Mouse (Mus musculus) heart, embryonic 15.5 days (tissue): ENCODE measurements around the gene Peli3. TPM values are rescaled to one million over a fixed set of nuclear protein-coding genes. Genes with fewer than 3 reads are reported as not detected.
A peak's percentile ranks its signal among the peaks of the same experiment; 100 is the strongest.

Experiments used
- ATAC-seq: fragments of 200-750 bp; cut with Nextera tagmentation; replicated peaks from 2 replicates; pipeline ENCODE4 v1.8.0; 2017; ENCODE audit warnings: low read depth, moderate TSS enrichment; ENCODE audit not compliant: insufficient number of reproducible peaks, insufficient read depth, low FRiP score
- H3K27ac ChIP-seq: fragments of 300-500 bp; sonication (generic); 2 replicates; pipeline ENCODE4 v1.5.1; 2015; ENCODE audit warnings: mild to moderate bottlenecking, inconsistent platforms
- H3K27me3 ChIP-seq: fragments of 300-500 bp; sonication (generic); 2 replicates; pipeline ENCODE4 v1.6.1; 2015; ENCODE audit warnings: inconsistent platforms
- H3K36me3 ChIP-seq: fragments of 300-500 bp; sonication (generic); 2 replicates; pipeline ENCODE4 v1.6.1; 2015; ENCODE audit warnings: mild to moderate bottlenecking, inconsistent platforms
- H3K4me1 ChIP-seq: fragments of 300-500 bp; sonication (generic); replicated peaks from 2 replicates; pipeline ENCODE4 v1.6.1; 2015; ENCODE audit warnings: inconsistent platforms
- H3K4me2 ChIP-seq: fragments of 300-500 bp; sonication (generic); 2 replicates; pipeline ENCODE4 v1.6.1; 2015; ENCODE audit warnings: inconsistent platforms, mild to moderate bottlenecking, moderate library complexity
- H3K4me3 ChIP-seq: fragments of 300-500 bp; sonication (generic); 2 replicates; pipeline ENCODE4 v1.5.1; 2015; ENCODE audit warnings: mild to moderate bottlenecking, inconsistent platforms
- H3K9ac ChIP-seq: fragments of 300-500 bp; sonication (generic); 2 replicates; pipeline ENCODE4 v1.6.1; 2015; ENCODE audit warnings: mild to moderate bottlenecking, inconsistent platforms
- H3K9me3 ChIP-seq: fragments of 300-500 bp; sonication (generic); replicated peaks from 2 replicates; pipeline ENCODE4 v1.6.1; 2016; ENCODE audit warnings: inconsistent platforms
- WGBS: fragments of 180-500 bp; shearing (Covaris S2); methylation state at CpG from one replicate; pipeline ENCODE4 v1.1.7; 2015; ENCODE audit warnings: mixed read lengths; 5-methylcytosine and 5-hydroxymethylcytosine counted together
- polyA plus RNA-seq: library from polyadenylated mRNA; unstranded; fragments of >200 nt; fragmentation: Nextera tagmentation; extraction: Ambion mirVana; gene quantifications from 2 replicates; pipeline ENCODE4 v1.2.1, GENCODE M21; 2015

Peli3 gene
- polyA plus RNA-seq, 1 experiment from 2014 or later = 0.38 TPM

DNA sequence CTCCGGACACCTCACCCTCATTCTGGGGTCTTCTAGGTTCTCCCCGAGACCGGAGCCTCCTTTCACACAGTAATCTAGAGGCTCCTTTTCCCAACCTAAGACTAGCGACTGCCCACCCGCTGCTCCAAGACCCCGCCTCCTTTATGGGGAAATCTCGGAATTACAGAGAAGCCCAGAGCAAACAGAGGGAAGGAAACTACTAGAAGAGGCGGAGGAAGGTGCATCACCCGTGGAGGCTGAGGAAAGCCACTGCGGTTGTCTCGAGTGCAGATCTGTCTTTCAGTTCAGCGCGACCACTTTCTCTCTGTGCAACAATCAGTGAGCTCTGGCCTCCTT is 294 bp upstream of the Peli3 start:
- 8% methylated on average over 13 of the region's 13 CpGs for WGBS
- no peaks in the 10 kb centered on the region for H3K36me3 ChIP-seq
- ATAC-seq = no peak
- peak overlapping the region; percentile 98 for H3K4me2 ChIP-seq
- H3K9ac ChIP-seq = peak overlapping the region; percentile 30
- peaks cover 25% of the 10 kb centered on the region for H3K27me3 ChIP-seq
- H3K9me3 ChIP-seq = no peaks in the 10 kb centered on the region
- no peak overlapping the region for H3K27ac ChIP-seq
- H3K4me3 ChIP-seq = peak overlapping the region; percentile 69
- peaks cover 9% of the 10 kb centered on the region for H3K4me1 ChIP-seq

DNA sequence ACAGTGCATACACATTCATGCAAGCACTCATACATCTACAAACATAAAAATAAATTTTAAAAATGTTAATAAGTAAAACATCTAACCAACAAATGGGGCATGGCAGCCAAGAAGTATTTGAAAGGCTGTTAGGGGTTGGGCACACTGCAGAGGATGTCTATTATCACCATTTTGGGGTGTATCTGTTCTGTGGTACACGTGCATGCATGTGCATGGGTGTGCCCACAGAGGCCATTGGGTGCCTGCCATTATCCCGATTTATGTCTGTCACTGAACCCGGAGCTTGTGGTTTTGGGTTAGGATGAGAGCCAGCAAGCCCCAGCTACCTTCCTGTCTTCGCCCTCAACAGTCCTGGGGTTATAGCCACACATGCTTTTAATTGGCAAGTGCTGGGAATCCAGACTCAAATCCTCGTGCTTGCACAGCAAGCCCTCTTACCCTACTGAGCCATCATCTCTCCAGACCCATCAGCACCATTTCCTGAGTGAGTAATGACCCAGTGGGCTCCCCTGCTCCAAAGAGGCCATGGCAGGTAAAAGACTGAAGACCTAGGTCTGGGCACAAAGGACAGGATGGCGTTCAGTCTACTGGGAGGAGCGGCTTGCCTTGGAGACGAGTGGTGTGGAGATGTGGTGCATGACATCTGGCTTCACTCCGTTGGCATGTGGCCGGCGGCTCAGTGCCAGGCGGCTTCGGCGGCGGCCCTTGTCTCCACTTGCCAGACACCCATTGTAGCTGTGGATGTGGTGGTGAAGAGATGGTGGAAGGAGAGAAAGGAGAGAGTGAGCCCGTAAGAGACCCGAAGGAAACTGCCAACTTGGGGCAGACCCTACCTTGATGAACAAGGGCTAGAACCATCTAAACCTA is 5.2 kb downstream of the Peli3 start:
- no peak overlapping the region for H3K9ac ChIP-seq
- 81% methylated on average over 17 of the region's 17 CpGs for WGBS
- H3K4me2 ChIP-seq = no peak overlapping the region
- peaks cover 23% of the 10 kb centered on the region for H3K27me3 ChIP-seq
- no peak overlapping the region for H3K27ac ChIP-seq
- H3K4me1 ChIP-seq = peaks cover 4% of the 10 kb centered on the region
- no peak for ATAC-seq
- no peaks in the 10 kb centered on the region for H3K36me3 ChIP-seq
- no peak overlapping the region for H3K4me3 ChIP-seq
- H3K9me3 ChIP-seq = no peaks in the 10 kb centered on the region

DNA sequence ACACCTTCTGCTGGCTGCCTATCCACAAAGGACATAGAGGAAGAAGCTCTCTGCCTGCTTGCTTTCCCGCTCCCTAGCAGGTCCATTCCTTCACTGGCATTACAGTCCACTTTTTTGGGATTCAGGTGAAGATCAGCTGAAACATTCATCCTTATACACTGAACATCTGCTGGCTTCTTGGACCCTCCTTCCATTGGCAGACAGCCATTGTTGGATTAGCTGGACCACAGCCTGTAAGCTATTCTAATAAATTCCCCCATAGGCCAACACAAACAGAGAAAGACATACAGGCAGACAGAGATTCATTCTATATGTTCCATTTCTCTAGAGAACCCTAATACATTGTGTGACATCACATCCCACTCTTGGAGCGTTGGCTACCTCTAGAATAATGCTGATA is 6.0 kb downstream of the Peli3 start:
- 77% methylated on average over 2 of the region's 2 CpGs for WGBS
- Histone ChIP-seq H3K4me1 (no peaks in the 10 kb centered on the region), H3K36me3 (no peaks in the 10 kb centered on the region), H3K4me3 (no peak overlapping the region), H3K9me3 (no peaks in the 10 kb centered on the region), H3K27ac (no peak overlapping the region), H3K4me2 (no peak overlapping the region), H3K27me3 (peaks cover 16% of the 10 kb centered on the region), H3K9ac (no peak overlapping the region)
- ATAC-seq = no peak

DNA sequence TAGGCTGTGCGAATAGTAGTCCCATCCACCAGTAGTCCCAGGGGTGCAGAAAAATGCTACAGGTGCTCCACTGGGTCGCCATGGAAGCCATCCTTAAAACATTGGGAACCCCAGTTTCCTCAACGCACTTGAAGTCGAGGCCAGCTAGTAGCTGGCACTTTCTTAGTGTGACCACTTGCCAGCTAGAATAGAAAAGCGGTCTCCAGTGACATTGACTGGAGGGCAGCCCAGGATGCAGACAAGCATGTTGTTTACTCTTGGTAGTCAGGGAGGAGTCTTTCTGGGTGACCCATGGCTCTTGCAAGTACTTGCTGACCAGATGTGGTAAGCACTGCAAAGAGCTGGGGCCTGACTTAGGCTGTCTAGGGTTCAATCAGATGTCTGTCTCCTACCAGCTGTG is 14.1 kb downstream of the Peli3 start:
- Histone ChIP-seq H3K36me3 (peaks cover 6% of the 10 kb centered on the region; the same call in 1 of the 2 replicates), H3K4me3 (peak overlapping the region; percentile 79), H3K4me2 (peak overlapping the region; percentile 82), H3K4me1 (peaks cover 17% of the 10 kb centered on the region), H3K9ac (no peak overlapping the region), H3K27ac (peak overlapping the region; percentile 58; the same call in 1 of the 2 replicates), H3K9me3 (no peaks in the 10 kb centered on the region), H3K27me3 (no peaks in the 10 kb centered on the region)
- 63% methylated on average over 5 of the region's 5 CpGs for WGBS
- ATAC-seq = no peak

DNA sequence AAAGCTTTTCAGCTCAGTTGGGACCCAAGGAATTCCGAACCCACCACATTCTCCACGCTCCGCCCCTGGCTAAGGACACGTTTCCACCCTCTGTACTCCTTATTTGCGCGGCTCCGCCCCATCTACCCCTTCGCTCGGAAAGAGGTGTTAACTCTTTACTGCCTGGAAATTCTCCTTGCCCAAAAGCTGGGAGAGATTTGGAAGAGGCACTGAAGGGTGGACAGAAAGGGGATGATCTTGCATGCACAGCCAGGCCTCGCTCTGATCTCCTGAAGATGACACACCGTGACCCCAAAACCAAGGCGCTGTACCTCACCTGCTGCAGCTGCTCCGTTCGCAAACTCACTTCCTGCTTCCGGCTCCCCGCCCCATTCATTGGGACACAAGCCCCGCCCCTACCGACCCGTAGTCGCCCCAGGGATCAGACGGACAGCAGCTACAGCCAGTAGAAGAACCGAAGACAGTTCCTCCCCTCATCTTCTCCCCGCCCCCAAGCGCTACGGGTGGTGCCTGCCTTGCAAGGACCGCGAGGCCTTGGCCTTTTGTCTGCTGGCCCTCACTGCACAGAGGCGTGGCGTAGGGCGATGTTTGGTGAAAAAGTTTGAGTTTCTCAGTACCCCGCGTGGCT is 14.9 kb downstream of the Peli3 start, which contains the start of gene Dpp3:
TSS of gene Dpp3 (minus strand) at position 384 of the 628 bp plus-strand sequence.
- Histone ChIP-seq H3K4me2 (peak within 1 kb of the TSS; percentile 82), H3K4me1 (peaks cover 17% of the 10 kb centered on the region), H3K36me3 (peaks cover 12% of the 10 kb centered on the region), H3K27me3 (no peaks in the 10 kb centered on the region), H3K9me3 (no peaks in the 10 kb centered on the region), H3K4me3 (peak within 1 kb of the TSS; percentile 79), H3K27ac (peak within 1 kb of the TSS; percentile 58), H3K9ac (peak within 1 kb of the TSS; percentile 69)
- peak; percentile 98 for ATAC-seq
- WGBS = under 1% methylated on average over 32 of the region's 32 CpGs

DNA sequence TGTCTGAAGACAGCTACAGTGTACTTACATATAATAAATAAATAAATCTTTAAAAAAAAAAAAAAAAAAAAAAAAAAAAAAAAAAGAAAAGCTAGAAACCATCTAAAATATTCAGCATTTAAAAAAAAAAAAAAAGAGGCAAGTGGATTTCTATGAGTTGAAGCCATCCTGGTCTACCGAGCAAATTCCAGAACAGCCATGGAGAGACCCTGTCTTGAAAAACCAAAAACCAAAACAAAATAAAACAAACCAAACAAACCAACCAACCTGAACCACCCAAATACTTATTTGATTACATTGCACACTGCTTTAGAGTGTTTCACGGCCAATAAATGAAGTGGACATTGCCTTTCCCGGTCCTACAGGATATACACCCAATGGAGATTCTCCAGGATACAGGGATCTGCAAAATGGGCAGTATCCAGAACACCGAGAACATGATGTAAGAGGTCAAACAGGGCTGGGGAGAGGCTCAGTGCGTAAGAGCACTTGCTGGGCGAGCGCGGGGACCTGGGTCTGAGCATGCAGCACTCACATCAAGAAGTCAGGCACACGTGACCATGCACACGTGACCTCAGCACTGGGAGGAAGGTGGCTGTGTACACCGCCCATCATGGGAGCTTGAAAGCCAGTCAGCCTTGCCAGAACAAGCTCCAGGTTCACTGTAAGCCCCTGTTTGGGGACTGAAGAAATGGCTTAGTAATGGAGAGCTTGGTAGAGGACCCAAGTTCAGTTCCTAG is 17.6 kb downstream of the Peli3 start:
- no peaks in the 10 kb centered on the region for H3K27me3 ChIP-seq
- H3K4me2 ChIP-seq = no peak overlapping the region
- H3K9me3 ChIP-seq = no peaks in the 10 kb centered on the region
- peaks cover 40% of the 10 kb centered on the region for H3K36me3 ChIP-seq
- no peak overlapping the region for H3K27ac ChIP-seq
- no peak for ATAC-seq
- peaks cover 17% of the 10 kb centered on the region for H3K4me1 ChIP-seq
- WGBS = 92% methylated on average over 11 of the region's 11 CpGs
- no peak overlapping the region for H3K9ac ChIP-seq
- no peak overlapping the region for H3K4me3 ChIP-seq

DNA sequence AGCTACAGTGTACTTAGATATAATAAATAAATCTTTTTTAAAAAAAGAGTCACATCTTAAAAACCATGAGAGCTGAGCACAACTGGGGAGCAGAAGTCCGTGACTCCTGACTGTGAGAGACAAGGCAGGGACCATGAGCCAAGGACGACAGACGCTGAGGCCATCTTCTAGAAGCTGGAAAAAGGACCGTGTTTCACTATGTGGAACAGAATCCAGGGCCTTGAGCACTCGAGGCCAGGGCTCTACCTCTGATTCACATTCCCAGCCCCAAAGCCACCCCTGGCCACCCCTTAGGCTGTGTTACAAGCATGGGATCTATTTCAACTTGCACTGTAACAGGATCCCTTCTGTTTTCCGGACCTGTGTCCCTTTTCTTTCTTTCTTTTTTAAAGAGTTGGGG is 23.3 kb downstream of the Peli3 start:
- H3K9me3 ChIP-seq = no peaks in the 10 kb centered on the region
- H3K4me1 ChIP-seq = no peaks in the 10 kb centered on the region
- H3K27ac ChIP-seq = no peak overlapping the region
- H3K36me3 ChIP-seq = peaks cover 92% of the 10 kb centered on the region
- ATAC-seq = no peak
- H3K9ac ChIP-seq = no peak overlapping the region
- H3K4me3 ChIP-seq = no peak overlapping the region
- no peaks in the 10 kb centered on the region for H3K27me3 ChIP-seq
- no peak overlapping the region for H3K4me2 ChIP-seq
- WGBS = 83% methylated on average over 6 of the region's 6 CpGs

DNA sequence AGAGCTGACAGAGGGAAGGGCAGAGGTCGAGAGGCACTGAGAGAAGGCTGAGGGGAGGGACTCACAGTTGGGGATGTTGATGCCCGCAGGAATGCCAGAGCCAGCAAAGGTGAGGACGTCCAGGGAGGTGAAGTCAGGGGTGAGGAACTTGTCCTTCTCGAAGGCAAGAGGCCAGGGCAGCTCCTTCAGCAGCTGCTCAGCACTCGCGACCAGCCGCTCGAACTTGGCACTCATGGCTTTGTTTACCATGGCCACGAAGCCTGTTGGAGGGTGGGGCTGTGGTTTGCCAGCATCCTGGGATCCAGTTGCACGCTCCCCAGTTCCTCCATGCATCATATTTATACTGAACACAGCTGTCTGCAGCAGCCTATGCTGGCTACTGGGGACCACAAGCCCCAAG is 26.1 kb downstream of the Peli3 start:
- no peak overlapping the region for H3K27ac ChIP-seq
- H3K27me3 ChIP-seq = no peaks in the 10 kb centered on the region
- H3K9me3 ChIP-seq = no peaks in the 10 kb centered on the region
- no peaks in the 10 kb centered on the region for H3K4me1 ChIP-seq
- H3K4me2 ChIP-seq = no peak overlapping the region
- peaks cover 92% of the 10 kb centered on the region for H3K36me3 ChIP-seq
- no peak overlapping the region for H3K9ac ChIP-seq
- 88% methylated on average over 10 of the region's 10 CpGs for WGBS
- ATAC-seq = no peak
- no peak overlapping the region for H3K4me3 ChIP-seq

DNA sequence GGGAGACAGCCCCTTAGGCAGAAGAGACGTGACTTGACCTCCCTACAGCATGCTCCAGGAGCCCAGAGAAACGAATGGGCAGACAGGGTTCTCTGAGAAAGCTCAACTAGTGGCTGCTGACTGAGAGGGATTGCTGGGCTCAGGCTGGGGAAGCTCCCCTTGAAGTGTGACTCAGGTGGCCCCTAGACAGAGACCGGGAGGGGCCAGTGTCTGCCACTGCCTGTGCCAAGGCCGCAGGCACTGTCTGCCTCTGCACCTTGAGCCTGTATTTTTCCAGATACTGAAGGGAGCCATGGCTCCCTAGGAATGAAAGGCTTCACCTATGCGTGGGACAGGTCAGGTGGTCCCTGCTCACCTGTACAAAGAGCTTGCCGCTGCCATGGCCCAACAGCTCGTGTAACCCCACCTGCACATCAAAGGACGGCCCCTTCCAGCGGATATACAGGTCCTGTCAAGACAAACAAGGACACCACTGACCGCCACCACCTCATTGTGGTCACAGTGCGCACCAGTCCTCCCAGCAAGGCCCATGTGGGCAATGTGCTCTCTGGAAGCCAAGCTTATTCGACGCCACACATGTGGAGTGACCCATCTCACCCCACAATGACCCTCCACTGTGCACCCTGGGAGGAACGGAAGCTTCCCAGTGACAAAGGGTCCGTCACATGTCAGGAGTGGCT is 26.9 kb downstream of the Peli3 start:
- no peak for ATAC-seq
- Histone ChIP-seq H3K9ac (no peak overlapping the region), H3K4me1 (no peaks in the 10 kb centered on the region), H3K36me3 (peaks cover 89% of the 10 kb centered on the region), H3K27me3 (no peaks in the 10 kb centered on the region), H3K9me3 (no peaks in the 10 kb centered on the region), H3K4me2 (no peak overlapping the region), H3K27ac (no peak overlapping the region), H3K4me3 (no peak overlapping the region)
- WGBS = 90% methylated on average over 15 of the region's 15 CpGs

DNA sequence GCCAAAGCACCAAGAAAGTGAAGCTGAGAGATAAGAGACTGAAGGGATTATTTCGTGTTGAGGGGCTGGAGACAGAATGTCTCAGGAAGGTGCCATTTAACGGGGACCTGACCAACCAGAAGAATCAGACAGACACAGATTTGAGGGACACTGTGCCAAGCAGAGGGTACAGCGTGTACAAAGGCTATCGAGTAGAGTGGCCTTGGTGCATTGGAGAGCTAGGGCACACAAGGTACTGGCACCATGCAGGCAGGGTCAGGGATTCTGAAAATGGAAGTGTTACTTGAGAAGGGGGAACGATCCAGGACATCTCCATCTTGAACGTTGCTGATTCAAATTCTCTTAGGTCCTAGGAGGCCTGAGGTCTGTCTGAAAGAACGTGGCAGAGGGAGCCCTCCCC is 33.6 kb downstream of the Peli3 start:
- no peak overlapping the region for H3K9ac ChIP-seq
- no peak overlapping the region for H3K27ac ChIP-seq
- ATAC-seq = no peak
- peaks cover 59% of the 10 kb centered on the region for H3K36me3 ChIP-seq
- no peak overlapping the region for H3K4me3 ChIP-seq
- peaks cover 4% of the 10 kb centered on the region for H3K4me1 ChIP-seq
- H3K27me3 ChIP-seq = no peaks in the 10 kb centered on the region
- WGBS = 84% methylated on average over 7 of the region's 7 CpGs
- no peak overlapping the region for H3K4me2 ChIP-seq
- H3K9me3 ChIP-seq = no peaks in the 10 kb centered on the region

DNA sequence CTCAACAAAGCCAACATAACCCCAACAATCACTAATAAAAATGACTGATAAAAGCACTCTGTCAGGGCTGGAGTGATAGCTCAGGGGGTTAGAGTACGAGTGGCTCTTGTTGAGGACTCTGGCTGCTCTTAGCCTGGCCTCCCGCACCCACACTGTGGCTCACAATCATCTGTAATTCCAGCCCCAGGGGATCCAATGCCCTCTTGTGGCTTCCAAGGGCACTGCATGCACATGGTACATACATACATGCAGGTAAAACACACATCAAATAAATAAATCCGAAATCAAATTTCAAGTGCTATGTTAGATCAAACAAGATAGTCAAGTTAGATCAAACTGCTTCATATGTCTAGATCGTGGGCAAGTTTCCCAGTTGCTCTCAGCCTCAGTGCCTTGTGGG is 34.8 kb downstream of the Peli3 start:
- peaks cover 47% of the 10 kb centered on the region for H3K36me3 ChIP-seq

More for the DNA sequence above, 34.8 kb downstream of the Peli3 start:
- Histone ChIP-seq H3K9ac (no peak overlapping the region), H3K9me3 (no peaks in the 10 kb centered on the region), H3K27me3 (no peaks in the 10 kb centered on the region), H3K4me3 (no peak overlapping the region), H3K4me2 (no peak overlapping the region), H3K27ac (no peak overlapping the region), H3K4me1 (peaks cover 4% of the 10 kb centered on the region)
- 77% methylated on average over 4 of the region's 4 CpGs for WGBS
- no peak for ATAC-seq
